Mouse (Mus musculus) small intestine, adult 2 months (tissue): ENCODE measurements at regions not wholly inside any gene's neighbourhood (a gene's known extent, or its start where the extent isn't known, plus 50 kb on each side); places are given as distances from the start of the nearest gene placed in this dataset.
"Not testable (repeated sequence)": the region's sequence is repeated elsewhere in the genome, so short reads cannot be mapped to it uniquely, and the experiment has no call there.

Experiments
- CTCF ChIP-seq: fragments of 200-500 bp; IDR thresholded peaks from 2 replicates; pipeline ENCODE4 v1.5.1; 2012; ENCODE audit warnings: low read depth, mild to moderate bottlenecking, control low read depth, inconsistent platforms, low read length, moderate library complexity, mixed read lengths; ENCODE audit not compliant: insufficient replicate concordance, insufficient read length; ENCODE audit errors: extremely low read depth
- POLR2A ChIP-seq: fragments of 200-500 bp; IDR thresholded peaks from 2 replicates; pipeline ENCODE4 v1.6.1; 2012; ENCODE audit warnings: low read depth, mild to moderate bottlenecking, control low read depth, inconsistent platforms, low read length, moderate library complexity

GRCm38 (mm10) chr8:5003359-5003758, 101.8 kb downstream of the Slc10a2 start:
- not testable (repeated sequence) for TF ChIP-seq CTCF, POLR2A
